ENCODE assay signal across 9 mouse cellular contexts in the genomic region with DNA sequence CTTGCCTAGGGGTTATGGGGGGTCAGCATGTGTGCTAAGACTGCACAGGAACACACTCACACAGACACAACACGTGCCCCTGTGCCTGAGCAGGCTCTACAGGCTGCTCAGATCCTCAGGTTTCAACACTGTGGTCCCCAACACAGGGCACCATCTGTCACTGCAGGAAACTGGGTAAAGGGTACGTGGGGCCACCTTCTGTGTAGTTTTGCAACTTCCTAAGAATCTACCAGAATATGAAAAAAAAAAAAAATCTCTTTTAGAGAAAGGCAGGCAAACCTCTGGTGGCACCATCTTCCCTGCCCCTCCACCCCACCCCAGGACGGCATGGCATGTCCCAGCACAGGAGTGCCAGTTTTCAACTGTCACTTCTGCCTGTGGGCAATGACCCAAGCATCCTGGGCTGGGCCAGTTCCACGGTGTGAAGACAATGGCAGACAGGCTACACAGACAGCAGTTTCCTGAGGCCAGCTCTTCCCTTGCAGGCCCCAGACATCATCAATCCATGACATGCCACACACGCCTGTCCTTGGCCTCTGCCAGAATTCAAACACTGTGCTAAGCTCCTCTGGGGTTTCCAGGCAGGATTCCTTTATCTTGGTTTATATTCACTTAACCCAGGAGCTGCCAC. TPM values are rescaled to one million over a fixed set of nuclear protein-coding genes. Genes with fewer than 3 reads are reported as not detected.
DNase-seq lines count a peak whose midpoint lies in the region; ATAC-seq and TF ChIP-seq lines count a peak whose summit lies in the region.
"Had no signal": no experiment of that assay in that cellular context is flagged by ENCODE, and none has a peak within 500 bp of the region (broad histone marks: within the 10 kb centered on the region; RNA-seq: fewer than 3 reads in every experiment).

No protein-coding gene starts in this region.

- no peaks in the 10 kb centered on the region for H3K9me3 ChIP-seq in kidney, embryonic 14.5 days (ENCODE audit: control insufficient read depth, low read length)
- H3K9me3 ChIP-seq: G1E had no signal

- no peaks in the 10 kb centered on the region for H3K27me3 ChIP-seq in kidney, embryonic 14.5 days (ENCODE audit: control insufficient read depth, insufficient read depth, low read length)

- peak overlapping the region; percentile 77 for H3K27ac ChIP-seq in layer of hippocampus, adult 2 months
- H3K27ac ChIP-seq in kidney, embryonic 14.5 days (ENCODE audit: low read depth, low read length), result peak overlapping the region; percentile 3; the same call in 1 of the 2 replicates

- peak; percentile 87 for ATAC-seq in common myeloid progenitor, adult 5-6 weeks (replicated peaks; ENCODE audit: low read depth, poor library complexity, severe bottlenecking)
- peak; percentile 36; the same call in 1 of the 2 replicates for ATAC-seq in kidney, embryonic 14.5 days (ENCODE audit: low FRiP score, low TSS enrichment)

- peaks cover 2% of the 10 kb centered on the region for H3K4me1 ChIP-seq in kidney, embryonic 14.5 days (ENCODE audit: control insufficient read depth, insufficient read depth, low read length)

- 40% methylated on average over 5 of the region's 5 CpGs for WGBS in kidney, embryonic 14.5 days

- intact Hi-C loops in gastrocnemius, postnatal 14 days (cut with DNase I; ENCODE audit: low total_unique reads), result no loop called here

- no peak for TF ChIP-seq CTCF in layer of hippocampus, adult 2 months (conservative IDR thresholded peaks at IDR 0.05)

- no peak overlapping the region for H3K4me2 ChIP-seq in kidney, embryonic 14.5 days (replicated peaks; ENCODE audit: low read depth, low read length)

- no peak overlapping the region for H3K9ac ChIP-seq in kidney, embryonic 14.5 days (ENCODE audit: low read depth, low read length)

- no peak for DNase-seq in layer of hippocampus, adult 2 months (ENCODE audit: low spot score in 2 of 2)
- no peak for DNase-seq in layer of hippocampus, adult 9-10 months (ENCODE audit: low spot score)
- DNase-seq in mesoderm, embryonic 11.5 days (ENCODE audit: low read depth, low spot score), result peak; percentile 34
- DNase-seq in thymus, postnatal 36 days, result peak; percentile 32 to 64
- DNase-seq in gastrocnemius, postnatal 14 days, result no peak
- DNase-seq in urinary bladder, postnatal 25 days (ENCODE audit: low spot score), result no peak

- H3K4me3 ChIP-seq in layer of hippocampus, adult 2 months, result no peak overlapping the region
- no peak overlapping the region for H3K4me3 ChIP-seq in kidney, embryonic 14.5 days (ENCODE audit: low read length)

- H3K36me3 ChIP-seq in kidney, embryonic 14.5 days (ENCODE audit: control insufficient read depth, insufficient read depth, low read length), result peaks cover 15% of the 10 kb centered on the region; the same call in 1 of the 2 replicates

RNA-seq across cellular contexts. Expression of a gene that starts 11.1 kb away (rescaled TPM):
- total RNA-seq in layer of hippocampus, adult 2 months (2021), result 10 to 100 TPM; 17.1 to 18.1 TPM
- 49.9 and 55.0 TPM in 2 replicates for total RNA-seq in common myeloid progenitor, adult 5-6 weeks (2017)
- polyA plus RNA-seq in kidney, embryonic 14.5 days (2014; fragmentation: Nextera tagmentation; extraction: Ambion mirVana), result 31.6 and 40.6 TPM in 2 replicates
- 1 to 10 TPM; 9.2 TPM for total RNA-seq in gastrocnemius, postnatal 14 days (2021)

RNA-seq across cellular contexts. Expression of a gene that starts 26.3 kb away (rescaled TPM):
- 1 to 10 TPM; 2.1 to 2.4 TPM for total RNA-seq in layer of hippocampus, adult 2 months (2021)
- total RNA-seq in common myeloid progenitor, adult 5-6 weeks (2017), result not detected in 2 replicates
- polyA plus RNA-seq in kidney, embryonic 14.5 days (2014; fragmentation: Nextera tagmentation; extraction: Ambion mirVana), result 2.6 and 3.4 TPM in 2 replicates
- 1 to 10 TPM; 2.2 to 2.4 TPM for total RNA-seq in gastrocnemius, postnatal 14 days (2021)
- total RNA-seq: G1E had no signal
- polyA plus RNA-seq: G1E had no signal

RNA-seq across cellular contexts. Expression of a gene that starts 35.1 kb away (rescaled TPM):
- 10 to 100 TPM; 56.5 to 63.1 TPM for total RNA-seq in layer of hippocampus, adult 2 months (2021)
- total RNA-seq in common myeloid progenitor, adult 5-6 weeks (2017), result 12.5 and 24.4 TPM in 2 replicates
- 6.2 and 6.8 TPM in 2 replicates for polyA plus RNA-seq in kidney, embryonic 14.5 days (2014; fragmentation: Nextera tagmentation; extraction: Ambion mirVana)
- total RNA-seq in gastrocnemius, postnatal 14 days (2021), result 10 to 100 TPM in 1 of 2 experiments, 1 to 10 TPM in 1; 8.6 to 10.2 TPM

RNA-seq across cellular contexts. Expression of a gene that starts 44.2 kb away (rescaled TPM):
- total RNA-seq in layer of hippocampus, adult 2 months (2021), result under 1 TPM in 1 of 2 experiments, not detected in 1; 0.18 TPM
- 0.53 and 1.6 TPM in 2 replicates for total RNA-seq in common myeloid progenitor, adult 5-6 weeks (2017)
- 0.47 and 0.77 TPM in 2 replicates for polyA plus RNA-seq in kidney, embryonic 14.5 days (2014; fragmentation: Nextera tagmentation; extraction: Ambion mirVana)
- total RNA-seq in gastrocnemius, postnatal 14 days (2021), result under 1 TPM; 0.39 to 0.60 TPM

Comparison
In these comparisons a context has a peak if more than half of its experiments do, and no peak if none do; other contexts are left out.
1. DNase-seq: peak in mesoderm, embryonic 11.5 days (single experiment) and thymus, postnatal 36 days (2 of 2); none in layer of hippocampus, adult 2 months (0 of 2), layer of hippocampus, adult 9-10 months (single experiment), gastrocnemius, postnatal 14 days (single experiment) and urinary bladder, postnatal 25 days (single experiment).